Mouse (Mus musculus) mammary gland, adult 2 months (tissue): ENCODE data around the gene Skint6. TPM values are rescaled to one million over a fixed set of nuclear protein-coding genes. Genes with fewer than 3 reads are reported as not detected.

Experiments used
- polyA plus RNA-seq: library from polyadenylated mRNA; depleted of rRNA; stranded (reverse); fragments of >200 nt; gene quantifications from 2 replicates; pipeline ENCODE4 v1.2.3, GENCODE M21; 2012; ENCODE audit warnings: low replicate concordance; rRNA removed

Skint6 gene
- 0.14 TPM in 1 of 2 replicates, not detected in the other for polyA plus RNA-seq

GRCm38 (mm10) chr4:113286873-113287272 lies at the start of gene Skint6:
Gene Skint6 (minus strand): TSS chr4:113286973.

GRCm38 (mm10) chr4:112774766-112775165 lies 512.0 kb downstream of the Skint6 start, which contains the start of gene Skint10:
Gene Skint10 (minus strand): TSS chr4:112774866.

